Mouse (Mus musculus) thymus, postnatal 36 days (tissue): ENCODE measurements at regions not wholly inside any gene's neighbourhood (a gene's known extent, or its start where the extent isn't known, plus 50 kb on each side); places are given as distances from the start of the nearest gene placed in this dataset.

ENCODE experiments used
- DNase-seq, 2 experiments: peaks; one replicate each; pipeline ENCODE4 v3.0.0; 2022; ENCODE audit warnings: mixed read lengths in 2 of 2

- DNase-seq, result no peak
Measured at GRCm38 (mm10) chr1:61137210-61137885, 159.6 kb downstream of the Icos start.

GRCm38 (mm10) chr1:61137954-61138353 is 160.2 kb downstream of the Icos start:
- no peak for DNase-seq

GRCm38 (mm10) chr1:61139291-61139983 is 161.7 kb downstream of the Icos start:
- peak; percentile 18 to 22 for DNase-seq

GRCm38 (mm10) chr1:61139984-61140648 is 162.4 kb downstream of the Icos start:
- DNase-seq, result no peak

GRCm38 (mm10) chr1:61140870-61141591 is 163.3 kb downstream of the Icos start:
- no peak for DNase-seq

- no peak for DNase-seq
Measured at GRCm38 (mm10) chr1:61141592-61141930, 163.8 kb downstream of the Icos start.

GRCm38 (mm10) chr1:61141952-61142351 is 164.2 kb downstream of the Icos start:
- no peak for DNase-seq

- DNase-seq, result no peak
Measured at GRCm38 (mm10) chr1:61143030-61143753, 165.5 kb downstream of the Icos start.

GRCm38 (mm10) chr1:61143754-61144066 is 166.0 kb downstream of the Icos start:
- no peak for DNase-seq

GRCm38 (mm10) chr1:61145013-61145412 is 167.3 kb downstream of the Icos start:
- DNase-seq, result no peak

GRCm38 (mm10) chr1:61145572-61145971 is 167.8 kb downstream of the Icos start:
- DNase-seq, result no peak

GRCm38 (mm10) chr1:61146222-61146723 is 168.5 kb downstream of the Icos start:
- no peak for DNase-seq

GRCm38 (mm10) chr1:61151742-61152141 is 174.0 kb downstream of the Icos start:
- DNase-seq, result no peak

- DNase-seq, result no peak
Measured at GRCm38 (mm10) chr1:61152157-61152556, 174.4 kb downstream of the Icos start.

GRCm38 (mm10) chr1:61154216-61154615 is 176.5 kb downstream of the Icos start:
- DNase-seq, result no peak

- DNase-seq, result no peak
Measured at GRCm38 (mm10) chr1:61157271-61157670, 179.5 kb downstream of the Icos start.

GRCm38 (mm10) chr1:61160505-61160904 is 182.8 kb downstream of the Icos start:
- no peak for DNase-seq

GRCm38 (mm10) chr1:61164271-61164670 is 186.5 kb downstream of the Icos start:
- DNase-seq, result no peak

- no peak for DNase-seq
Measured at GRCm38 (mm10) chr1:61171941-61172340, 194.2 kb downstream of the Icos start.

GRCm38 (mm10) chr1:61172946-61173345 is 195.2 kb downstream of the Icos start:
- no peak for DNase-seq

- DNase-seq, result no peak
Measured at GRCm38 (mm10) chr1:61175239-61175638, 197.5 kb downstream of the Icos start.

GRCm38 (mm10) chr1:61179461-61179860 is 201.7 kb downstream of the Icos start:
- DNase-seq, result no peak
